Mouse (Mus musculus): ENCODE measurements around the gene Tmsb10. TPM values are rescaled to one million over a fixed set of nuclear protein-coding genes. Genes with fewer than 3 reads are reported as not detected.

The Tmsb10 gene
- total RNA-seq (2023), result 1,000 to 10,000 TPM; 3,519 to 3,564 TPM

DNA sequence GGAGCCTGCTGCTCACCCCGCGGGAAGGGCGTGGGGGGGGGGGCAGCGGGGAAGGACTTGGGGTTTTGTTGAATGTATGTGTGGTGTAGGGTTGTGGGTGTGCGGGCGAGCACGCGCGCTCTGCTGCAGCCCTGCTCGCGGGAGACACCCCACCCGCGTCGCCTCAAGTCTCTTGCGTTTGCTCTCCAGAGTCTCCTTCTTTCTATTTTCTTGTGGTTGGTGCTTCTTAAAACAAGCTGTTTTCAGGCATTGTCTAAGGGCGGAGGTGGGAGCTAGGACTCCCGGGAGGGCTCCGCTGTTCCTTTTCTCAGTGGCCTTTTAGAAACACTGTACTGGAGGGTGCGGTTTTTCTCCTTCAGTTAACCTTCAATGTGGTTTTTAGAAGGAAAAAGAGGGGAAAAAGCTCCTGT is at the start of gene Tmsb10:
TSS of gene Tmsb10 (minus strand) at position 87 of the 410 bp plus-strand sequence.

Other genes with a start within 250 kb of the Tmsb10 start
- 1 to 10 TPM; 1.1 to 1.3 TPM for gene Tcf7l1, start 169.5 kb downstream of the Tmsb10 start, total RNA-seq (2023)
- gene Kcmf1, start 58.8 kb downstream of the Tmsb10 start, total RNA-seq (2023), result 10 to 100 TPM; 54.0 to 75.2 TPM